Comparison of ENCODE assay signal across 30 mouse cellular contexts in genomic region chr13:30050745-30051508, GRCm38 (mm10).
DNase-seq lines count a peak whose midpoint lies in the region; ATAC-seq and TF ChIP-seq lines count a peak whose summit lies in the region.
"Had no signal": no experiment of that assay in that cellular context is flagged by ENCODE, and none has a peak within 500 bp of the region (broad histone marks: within the 10 kb centered on the region; RNA-seq: fewer than 3 reads in every experiment).

No protein-coding gene starts in this region.

- H3K27ac ChIP-seq in forebrain, postnatal 0 days (ENCODE audit: low read depth, low read length) = no peak overlapping the region
- H3K27ac ChIP-seq in forebrain, embryonic 14.5 days (ENCODE audit: low read depth, low read length) = no peak overlapping the region
- peak overlapping the region; percentile 79; the same call in 1 of the 2 replicates for H3K27ac ChIP-seq in lung, embryonic 14.5 days (ENCODE audit: low read depth)
- H3K27ac ChIP-seq in lung, embryonic 15.5 days = peak overlapping the region; percentile 75
- H3K27ac ChIP-seq: forebrain, embryonic 13.5 days; hindbrain, embryonic 14.5 days; liver, embryonic 14.5 days; macrophage; neural tube, embryonic 12.5 days; stomach, postnatal 0 days had no signal

- H3K4me3 ChIP-seq in forebrain, postnatal 0 days (ENCODE audit: low read depth, low read length) = no peak overlapping the region
- H3K4me3 ChIP-seq in forebrain, embryonic 14.5 days (ENCODE audit: low read depth, low read length) = no peak overlapping the region
- H3K4me3 ChIP-seq in lung, embryonic 14.5 days (ENCODE audit: low read depth, low read length) = no peak overlapping the region
- no peak overlapping the region for H3K4me3 ChIP-seq in lung, adult 2 months (replicated peaks; ENCODE audit: extremely low read depth, low read depth, low read length)
- no peak overlapping the region for H3K4me3 ChIP-seq in lung, embryonic 15.5 days
- H3K4me3 ChIP-seq: forebrain, embryonic 13.5 days; myocyte; neural tube, embryonic 12.5 days had no signal

- 71% methylated on average over 9 of the region's 9 CpGs for WGBS in forebrain, postnatal 0 days
- 84% methylated on average over 9 of the region's 9 CpGs for WGBS in forebrain, embryonic 14.5 days
- 30% methylated on average over 9 of the region's 9 CpGs for WGBS in lung, embryonic 14.5 days
- WGBS in lung, adult 2 months = 56% methylated on average over 9 of the region's 9 CpGs
- WGBS in lung, embryonic 15.5 days = 42% methylated on average over 9 of the region's 9 CpGs

- H3K4me2 ChIP-seq in forebrain, postnatal 0 days (ENCODE audit: low read depth) = no peak overlapping the region
- no peak overlapping the region for H3K4me2 ChIP-seq in forebrain, embryonic 14.5 days (ENCODE audit: low read length)
- H3K4me2 ChIP-seq in lung, embryonic 14.5 days = no peak overlapping the region
- H3K4me2 ChIP-seq in lung, embryonic 15.5 days = no peak overlapping the region
- H3K4me2 ChIP-seq: forebrain, embryonic 13.5 days; heart, embryonic 11.5 days; hindbrain, embryonic 14.5 days; neural tube, embryonic 12.5 days had no signal

- H3K9ac ChIP-seq in forebrain, postnatal 0 days = no peak overlapping the region
- H3K9ac ChIP-seq in forebrain, embryonic 14.5 days (ENCODE audit: low read length) = no peak overlapping the region
- no peak overlapping the region for H3K9ac ChIP-seq in lung, embryonic 14.5 days
- no peak overlapping the region for H3K9ac ChIP-seq in lung, embryonic 15.5 days
- H3K9ac ChIP-seq: forebrain, embryonic 13.5 days; hindbrain, embryonic 14.5 days; liver, embryonic 14.5 days; neural tube, embryonic 12.5 days had no signal

- H3K9me3 ChIP-seq in forebrain, postnatal 0 days (ENCODE audit: low read length) = no peaks in the 10 kb centered on the region
- H3K9me3 ChIP-seq in forebrain, embryonic 14.5 days (replicated peaks; ENCODE audit: control insufficient read depth, low read length) = no peaks in the 10 kb centered on the region
- no peaks in the 10 kb centered on the region for H3K9me3 ChIP-seq in lung, embryonic 14.5 days (ENCODE audit: low read depth, low read length)
- no peaks in the 10 kb centered on the region for H3K9me3 ChIP-seq in lung, embryonic 15.5 days
- H3K9me3 ChIP-seq: forebrain, embryonic 13.5 days; neural tube, embryonic 12.5 days had no signal

- intact Hi-C loops in left cerebral cortex, postnatal 25 days (cut with DNase I) = no loop called here

- no peaks in the 10 kb centered on the region for H3K27me3 ChIP-seq in forebrain, postnatal 0 days (ENCODE audit: insufficient read depth, low read length)
- H3K27me3 ChIP-seq in forebrain, embryonic 14.5 days (replicated peaks; ENCODE audit: control insufficient read depth, insufficient read depth, low read length) = no peaks in the 10 kb centered on the region
- no peaks in the 10 kb centered on the region for H3K27me3 ChIP-seq in lung, embryonic 14.5 days (ENCODE audit: insufficient read depth, low read length)
- H3K27me3 ChIP-seq in lung, embryonic 15.5 days = no peaks in the 10 kb centered on the region
- H3K27me3 ChIP-seq: forebrain, embryonic 13.5 days; neural tube, embryonic 12.5 days; Patski had no signal

- ATAC-seq in forebrain, postnatal 0 days = peak; percentile 78
- ATAC-seq in forebrain, embryonic 14.5 days = no peak
- ATAC-seq in lung, embryonic 14.5 days (ENCODE audit: insufficient read depth) = peak; percentile 78
- ATAC-seq in lung, embryonic 15.5 days (ENCODE audit: borderline replicate concordance, extremely low read depth, low FRiP score, low TSS enrichment) = peak; percentile 77
- ATAC-seq: forebrain, embryonic 13.5 days; intestine, postnatal 0 days; midbrain, embryonic 16.5 days; Patski had no signal

- H3K36me3 ChIP-seq in forebrain, postnatal 0 days (ENCODE audit: insufficient read depth) = no peaks in the 10 kb centered on the region
- H3K36me3 ChIP-seq in forebrain, embryonic 14.5 days (ENCODE audit: control insufficient read depth, insufficient read depth, low read length) = no peaks in the 10 kb centered on the region
- H3K36me3 ChIP-seq in lung, embryonic 14.5 days (ENCODE audit: insufficient read depth) = no peaks in the 10 kb centered on the region
- H3K36me3 ChIP-seq in lung, embryonic 15.5 days = no peaks in the 10 kb centered on the region
- H3K36me3 ChIP-seq: neural tube, embryonic 12.5 days had no signal

- peak; percentile 34 for DNase-seq in forebrain, postnatal 0 days
- no peak for DNase-seq in forebrain, embryonic 14.5 days (ENCODE audit: low spot score)
- DNase-seq in lung, embryonic 14.5 days = peak; percentile 82
- DNase-seq in lung, adult 2 months = no peak
- peak; percentile 8 for DNase-seq in lung, postnatal 25 days (ENCODE audit: low spot score)
- no peak for DNase-seq in left cerebral cortex, postnatal 25 days (ENCODE audit: low spot score in 2 of 2)
- no peak for DNase-seq in thymus, postnatal 36 days
- DNase-seq: adrenal gland, postnatal 14 days; cerebellum, adult 11-12 months; cerebellum, postnatal 25 days; gastrocnemius, postnatal 14 days; heart, adult 18-20 months; heart, postnatal 4 days; kidney, adult 9 months; left cerebral cortex, postnatal 4 days; right cerebral cortex, postnatal 4 days; thymus, adult 18-20 months; thymus, postnatal 25 days had no signal

- TF ChIP-seq CTCF in forebrain, postnatal 0 days (IDR thresholded peaks at IDR 0.05; ENCODE audit: low read depth) = no peak
- TF ChIP-seq CTCF in lung, embryonic 14.5 days (IDR thresholded peaks at IDR 0.05; ENCODE audit: low read depth) = no peak
- TF ChIP-seq CTCF in lung, adult 2 months (IDR thresholded peaks at IDR 0.05; ENCODE audit: insufficient read depth, low read length) = no peak

- no peaks in the 10 kb centered on the region for H3K4me1 ChIP-seq in forebrain, postnatal 0 days (ENCODE audit: insufficient read depth)
- no peaks in the 10 kb centered on the region for H3K4me1 ChIP-seq in forebrain, embryonic 14.5 days (ENCODE audit: control insufficient read depth, insufficient read depth, low read length)
- peaks cover 10% of the 10 kb centered on the region; the same call in 1 of the 2 replicates for H3K4me1 ChIP-seq in lung, embryonic 14.5 days (ENCODE audit: insufficient read depth)
- no peaks in the 10 kb centered on the region for H3K4me1 ChIP-seq in lung, adult 2 months (ENCODE audit: control insufficient read depth, insufficient read depth, low read length)
- peaks cover 32% of the 10 kb centered on the region for H3K4me1 ChIP-seq in lung, embryonic 15.5 days
- H3K4me1 ChIP-seq: forebrain, embryonic 13.5 days had no signal

- TF ChIP-seq POLR2A in lung, adult 2 months (IDR thresholded peaks at IDR 0.05; ENCODE audit: borderline replicate concordance, extremely low read depth, low read depth, low read length) = no peak

Comparison
In these comparisons a context has a peak if more than half of its experiments do, and no peak if none do; other contexts are left out.
1. DNase-seq: peak in forebrain, postnatal 0 days (single experiment), lung, embryonic 14.5 days (single experiment) and lung, postnatal 25 days (single experiment); none in forebrain, embryonic 14.5 days (single experiment), lung, adult 2 months (single experiment), left cerebral cortex, postnatal 25 days (0 of 2) and thymus, postnatal 36 days (0 of 2).
2. H3K27ac ChIP-seq: peak in lung, embryonic 14.5 days (single experiment) and lung, embryonic 15.5 days (single experiment); none in forebrain, postnatal 0 days (single experiment) and forebrain, embryonic 14.5 days (single experiment).